Mouse (Mus musculus) frontal cortex, adult 2 months (tissue): ENCODE data around the gene Acsm5. TPM values are rescaled to one million over a fixed set of nuclear protein-coding genes. Genes with fewer than 3 reads are reported as not detected.
A peak's percentile ranks its signal among the peaks of the same experiment; 100 is the strongest.

Experiments
- DNase-seq, 2 experiments: peaks; one replicate each; pipeline ENCODE4 v3.0.0; 2022; ENCODE audit warnings: low spot score in 1 of 2; ENCODE audit errors: extremely low spot score in 1 of 2
- polyA plus RNA-seq: library from polyadenylated mRNA; depleted of rRNA; stranded (reverse); fragments of >200 nt; gene quantifications from 2 replicates; pipeline ENCODE4 v1.2.3, GENCODE M21; 2012; rRNA removed

Acsm5 gene
- polyA plus RNA-seq, result 0.50 and 0.92 TPM in 2 replicates

DNA sequence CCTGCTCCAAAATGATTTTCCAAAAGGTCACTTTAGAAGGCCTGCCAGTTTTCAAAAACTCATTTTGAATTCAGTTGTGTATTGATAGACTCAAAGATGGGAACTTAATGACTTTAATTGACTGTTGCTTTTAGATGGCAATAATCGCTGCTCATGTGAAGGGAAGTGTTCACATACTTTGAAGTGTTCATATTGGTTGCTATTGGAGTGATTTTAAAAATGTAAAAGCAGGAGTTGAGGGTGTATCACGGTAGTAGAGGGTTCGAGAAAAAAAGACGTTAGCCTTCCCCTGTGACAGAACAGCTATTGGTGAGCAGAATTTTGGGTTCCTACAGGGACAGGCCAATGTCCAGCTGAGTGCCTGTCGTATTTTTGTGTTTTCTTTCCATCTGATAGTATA lies at the start of gene Acsm5:
TSS of gene Acsm5 (plus strand) at position 301 of the 400 bp plus-strand sequence.
- no peak for DNase-seq

DNA sequence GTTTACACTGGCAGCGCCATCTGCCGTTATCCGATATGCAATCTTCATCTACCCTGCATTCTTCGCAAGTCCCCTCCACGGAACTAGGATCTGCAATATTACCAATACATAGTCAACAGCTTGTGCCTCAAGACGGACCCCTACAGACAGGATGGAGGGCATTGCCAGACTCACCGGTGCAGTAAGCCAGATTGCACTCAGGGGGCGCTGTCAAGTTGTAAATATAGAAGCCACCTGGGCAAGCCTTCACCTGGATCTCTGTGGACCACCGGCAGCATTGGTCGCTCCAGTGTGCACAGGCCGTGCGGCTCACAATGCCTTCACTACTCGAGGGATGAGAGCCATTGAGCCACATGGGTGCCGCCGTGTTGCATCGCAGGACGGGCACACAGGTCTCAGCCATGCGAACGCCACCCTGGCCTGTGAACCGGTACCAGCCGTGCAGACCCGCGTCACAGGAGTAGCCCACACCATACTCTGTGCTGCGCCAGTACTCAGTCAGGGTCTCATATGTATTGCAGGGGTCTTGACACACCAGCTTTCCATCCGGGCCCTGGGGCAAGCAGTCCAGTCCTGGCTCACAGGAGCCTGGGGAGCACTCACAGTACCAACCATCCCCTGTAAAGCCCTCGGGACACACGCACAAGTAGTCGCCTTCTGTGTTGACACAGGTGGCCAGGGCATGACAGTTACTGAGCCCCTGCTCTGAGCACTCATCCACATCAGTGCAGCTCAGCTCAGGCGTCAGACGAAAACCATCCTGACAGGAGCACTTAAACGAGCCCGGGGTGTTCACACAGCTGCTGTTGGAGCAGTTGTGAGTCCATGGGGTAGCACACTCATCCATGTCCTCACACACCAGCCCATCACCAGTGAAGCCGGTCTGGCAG lies 42.5 kb upstream of the Acsm5 start:
- DNase-seq, result no peak

- no peak for DNase-seq
Measured at GRCm38 (mm10) chr7:119479256-119479655, 40.0 kb upstream of the Acsm5 start, which contains the start of gene Umod. Gene Umod, minus strand, starts transcription at chr7:119479282.

DNA sequence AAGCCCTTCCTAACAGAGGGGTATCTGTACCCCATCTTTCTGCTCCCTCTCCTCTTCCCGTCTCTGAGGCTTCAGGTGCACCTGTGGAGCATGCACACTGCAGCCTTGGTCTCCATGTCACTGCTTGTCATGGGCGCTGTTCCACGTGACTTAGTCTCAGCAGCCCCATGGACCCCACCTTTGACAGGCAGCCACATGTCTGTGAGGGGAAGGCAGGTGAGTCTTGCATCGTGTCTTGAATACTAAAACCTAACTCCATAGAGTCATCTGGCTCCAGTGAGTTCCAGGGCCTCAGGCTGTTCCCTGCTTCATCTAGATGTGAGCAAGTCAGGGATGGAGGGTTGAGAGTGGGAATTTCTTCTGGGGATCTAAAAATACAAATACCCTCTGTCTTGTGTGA lies 35.1 kb upstream of the Acsm5 start:
- no peak for DNase-seq

GRCm38 (mm10) chr7:119486683-119487082 lies 32.6 kb upstream of the Acsm5 start:
- DNase-seq, result peak; percentile 3 to 24

GRCm38 (mm10) chr7:119490041-119490780 lies 29.1 kb upstream of the Acsm5 start:
- peak in 1 of 2 experiments; percentile 25 for DNase-seq

GRCm38 (mm10) chr7:119511143-119511542 lies 8.1 kb upstream of the Acsm5 start:
- no peak for DNase-seq

DNA sequence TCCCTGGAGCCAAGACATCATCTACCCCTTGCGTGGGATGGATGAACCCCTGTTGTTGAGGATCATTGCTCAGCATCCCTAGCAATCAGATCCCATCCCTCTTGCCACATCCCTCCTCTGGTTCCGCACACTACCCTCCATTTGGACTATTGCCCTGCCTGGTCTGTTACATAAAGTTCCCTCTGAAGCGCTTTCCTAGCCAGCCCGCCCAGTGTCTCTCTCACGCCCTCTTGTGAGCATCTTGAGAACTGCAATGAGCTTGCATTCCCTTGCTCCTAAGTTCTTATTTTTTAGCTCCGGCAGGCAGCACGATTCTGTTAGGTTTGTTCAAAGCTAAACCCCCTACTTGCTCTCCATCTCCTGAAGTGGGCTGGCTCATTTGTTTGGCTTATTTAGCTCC lies 6.2 kb upstream of the Acsm5 start:
- peak in 1 of 2 experiments; percentile 80 for DNase-seq

DNA sequence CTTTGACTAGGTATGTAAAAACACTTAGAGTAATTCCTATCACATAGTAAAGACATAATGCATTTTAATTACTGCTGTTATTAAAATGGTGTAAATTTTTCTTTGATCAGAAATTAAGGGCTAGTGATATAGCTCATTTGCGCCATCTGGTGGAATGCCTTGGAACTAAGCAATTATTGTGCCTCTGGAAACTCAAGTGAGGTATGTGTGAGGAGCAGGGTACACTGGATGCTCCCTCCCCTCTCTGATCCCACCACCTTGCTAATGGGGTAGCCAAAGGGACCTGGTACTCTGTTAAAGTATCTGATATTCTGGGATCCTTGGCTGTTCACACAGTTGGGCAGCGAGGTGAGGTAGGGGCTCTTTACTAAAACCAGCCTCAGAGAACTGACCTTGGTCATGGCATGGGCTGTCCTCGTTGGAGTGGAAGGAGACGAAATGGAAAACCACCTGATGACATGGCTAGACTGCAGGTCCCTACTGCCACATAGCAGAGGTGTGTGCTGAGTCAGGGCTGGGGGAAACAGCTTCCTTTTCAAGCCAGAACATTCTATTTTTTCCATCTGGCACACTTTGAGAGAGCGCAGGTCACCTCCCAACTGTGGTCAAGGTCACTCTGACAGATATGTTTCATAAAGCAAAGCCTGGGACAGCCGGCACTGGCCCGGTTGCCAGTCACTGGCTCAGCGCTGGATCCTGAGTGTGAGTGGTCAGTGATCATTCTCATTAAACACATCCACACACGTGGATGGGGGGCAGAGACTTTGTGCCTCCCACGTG lies 3.6 kb upstream of the Acsm5 start:
- peak in 1 of 2 experiments; percentile 82 for DNase-seq

- DNase-seq, result no peak
Measured at GRCm38 (mm10) chr7:119516272-119516558, 3.0 kb upstream of the Acsm5 start.

- DNase-seq, result peak; percentile 47 to 92
Measured at GRCm38 (mm10) chr7:119519654-119520053, 391 bp downstream of the Acsm5 start.

GRCm38 (mm10) chr7:119521816-119522215 lies 2.6 kb downstream of the Acsm5 start:
- no peak for DNase-seq

DNA sequence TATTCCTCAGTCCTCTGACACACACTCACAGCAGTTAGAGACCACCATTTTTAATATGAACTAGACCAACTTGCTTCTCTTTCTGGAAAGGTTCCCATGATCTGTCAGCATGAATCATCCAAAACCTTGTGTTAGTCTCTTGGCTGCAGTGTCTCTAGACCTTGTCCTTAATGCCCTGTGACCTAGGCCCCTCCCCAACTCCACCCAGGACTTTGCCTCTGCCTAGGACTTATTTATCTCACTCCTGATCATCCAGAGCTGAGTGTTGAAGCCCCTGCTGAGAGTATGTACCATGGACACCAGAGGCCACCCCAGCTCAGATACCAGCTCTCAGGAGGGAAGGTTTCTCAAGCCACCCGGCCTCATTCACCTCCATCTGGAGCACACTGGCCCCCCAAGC lies 3.1 kb downstream of the Acsm5 start:
- DNase-seq, result no peak

DNA sequence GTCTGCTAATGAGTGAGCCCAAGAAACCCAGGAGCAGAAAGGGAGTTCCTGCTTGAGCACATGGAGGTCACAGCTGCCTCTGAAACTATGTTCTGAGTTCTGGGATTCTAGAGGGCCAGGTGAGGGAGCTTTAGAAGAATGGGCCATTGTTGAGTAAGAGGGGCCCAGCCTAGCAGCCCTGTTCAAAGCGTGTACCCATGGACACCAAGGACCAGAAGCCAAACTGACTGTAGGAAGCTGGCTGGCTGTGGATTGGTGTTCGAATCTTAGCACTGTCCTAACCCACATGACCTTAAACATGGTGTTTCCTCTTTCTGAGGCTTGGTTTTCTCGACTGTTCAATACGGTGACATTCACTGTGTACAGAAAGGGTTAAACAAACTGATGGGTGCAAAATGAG lies 4.1 kb downstream of the Acsm5 start, which contains the start of gene Pdilt:
TSS of gene Pdilt (minus strand) at position 101 of the 400 bp plus-strand sequence.
- no peak for DNase-seq

- peak in 1 of 2 experiments; percentile 4 for DNase-seq
Measured at GRCm38 (mm10) chr7:119525881-119526281, 6.6 kb downstream of the Acsm5 start.

DNA sequence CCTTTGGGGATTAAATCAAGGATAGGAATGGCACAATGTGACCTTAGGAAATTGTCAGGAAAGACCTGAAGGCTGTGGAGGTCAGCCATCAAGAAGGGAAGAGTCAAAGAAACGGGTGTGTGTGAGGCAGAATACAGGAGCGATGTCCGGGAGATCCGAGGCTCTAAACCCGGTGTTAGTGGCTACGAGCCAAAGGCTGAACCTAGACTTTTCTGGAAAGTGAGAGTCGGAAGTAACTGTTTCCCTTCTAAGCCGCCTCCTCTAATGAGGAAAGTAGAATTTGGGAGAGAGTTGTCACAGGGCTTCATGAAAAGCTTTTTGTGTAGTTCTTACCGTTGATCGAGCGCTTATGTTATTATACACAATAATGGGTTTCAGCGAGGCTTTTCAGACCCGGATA lies 7.2 kb downstream of the Acsm5 start:
- DNase-seq, result no peak

DNA sequence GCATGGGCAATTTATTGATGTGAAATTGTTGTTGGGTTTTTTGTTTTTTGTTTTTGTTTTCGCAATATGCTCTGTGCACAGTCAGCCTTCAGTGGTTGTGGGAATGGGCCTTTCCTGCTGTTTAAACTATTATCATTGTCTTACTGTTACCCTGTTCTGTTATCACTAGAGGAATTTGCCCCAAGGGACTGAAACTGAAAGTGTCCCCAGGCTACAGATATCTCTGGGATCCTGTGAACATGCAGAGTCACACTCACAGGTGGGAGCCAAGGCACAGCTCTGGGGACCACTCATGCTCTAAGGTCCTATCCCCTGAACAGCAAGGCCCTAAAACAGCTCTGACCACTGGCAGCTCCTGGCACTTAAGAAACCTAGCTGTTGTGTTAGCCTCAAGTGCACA lies 7.9 kb downstream of the Acsm5 start:
- DNase-seq, result no peak

- DNase-seq, result no peak
Measured at GRCm38 (mm10) chr7:119527548-119527947, 8.3 kb downstream of the Acsm5 start.

GRCm38 (mm10) chr7:119528617-119529016 lies 9.4 kb downstream of the Acsm5 start:
- no peak for DNase-seq

GRCm38 (mm10) chr7:119532924-119533323 lies 13.7 kb downstream of the Acsm5 start:
- no peak for DNase-seq

DNA sequence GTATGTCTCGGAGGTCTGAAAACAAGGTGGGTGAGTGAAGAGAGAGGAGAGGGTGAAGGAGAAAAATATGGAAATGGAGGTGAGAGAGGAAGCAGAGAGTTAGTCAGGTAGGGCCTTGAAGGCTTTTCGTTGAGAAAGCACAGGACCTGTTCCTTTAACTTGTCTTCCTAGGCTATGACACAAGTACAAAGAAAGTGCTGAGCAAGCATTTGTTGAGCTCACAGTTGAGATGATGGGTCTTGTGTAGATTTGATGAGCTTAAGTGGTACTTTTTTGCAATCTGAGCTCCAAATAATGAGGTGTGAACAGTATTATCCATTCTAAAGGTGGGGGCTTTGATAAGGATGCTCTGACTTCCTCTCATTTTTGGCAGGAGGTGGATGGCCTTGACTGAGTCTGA lies 15.1 kb downstream of the Acsm5 start:
- no peak for DNase-seq
